Mouse (Mus musculus) forebrain, embryonic 15.5 days (tissue): ENCODE measurements around the gene Pphln1. TPM values are rescaled to one million over a fixed set of nuclear protein-coding genes. Genes with fewer than 3 reads are reported as not detected.
"Not testable (repeated sequence)": the region's sequence is repeated elsewhere in the genome, so short reads cannot be mapped to it uniquely, and the experiment has no call there.

Source experiments
- ATAC-seq: fragments of 200-750 bp; cut with Nextera tagmentation; replicated peaks from 2 replicates; pipeline ENCODE4 v1.8.0; 2017; ENCODE audit warnings: mild to moderate bottlenecking, moderate TSS enrichment, moderate library complexity
- H3K27ac ChIP-seq: fragments of 300-500 bp; sonication (generic); replicated peaks from 2 replicates; pipeline ENCODE4 v1.5.1; 2015; ENCODE audit warnings: mild to moderate bottlenecking, inconsistent platforms
- H3K27me3 ChIP-seq: fragments of 300-500 bp; sonication (generic); 2 replicates; pipeline ENCODE4 v1.6.1; 2015; ENCODE audit warnings: inconsistent platforms
- H3K36me3 ChIP-seq: fragments of 300-500 bp; sonication (generic); 2 replicates; pipeline ENCODE4 v1.6.1; 2015; ENCODE audit warnings: mild to moderate bottlenecking, inconsistent platforms
- H3K4me1 ChIP-seq: fragments of 300-500 bp; sonication (generic); 2 replicates; pipeline ENCODE4 v1.6.1; 2015; ENCODE audit warnings: inconsistent platforms
- H3K4me2 ChIP-seq: fragments of 300-500 bp; sonication (generic); replicated peaks from 2 replicates; pipeline ENCODE4 v1.6.1; 2015; ENCODE audit warnings: mild to moderate bottlenecking, inconsistent platforms
- H3K4me3 ChIP-seq: fragments of 300-500 bp; sonication (generic); 2 replicates; pipeline ENCODE4 v1.5.1; 2015; ENCODE audit warnings: mild to moderate bottlenecking, inconsistent platforms
- H3K9ac ChIP-seq: fragments of 300-500 bp; sonication (generic); replicated peaks from 2 replicates; pipeline ENCODE4 v1.6.1; 2015; ENCODE audit warnings: mild to moderate bottlenecking, inconsistent platforms
- H3K9me3 ChIP-seq: fragments of 300-500 bp; sonication (generic); 2 replicates; pipeline ENCODE4 v1.6.1; 2016; ENCODE audit warnings: inconsistent platforms
- WGBS: fragments of 180-500 bp; shearing (Covaris S2); methylation state at CpG from one replicate; pipeline ENCODE4 v1.1.7; 2015; ENCODE audit warnings: mixed read lengths; 5-methylcytosine and 5-hydroxymethylcytosine counted together
- polyA plus RNA-seq: library from polyadenylated mRNA; unstranded; fragments of >200 nt; fragmentation: Nextera tagmentation; extraction: Ambion mirVana; gene quantifications from 2 replicates; pipeline ENCODE4 v1.2.1, GENCODE M21; 2015

Pphln1 gene
- polyA plus RNA-seq, result 49.5 and 50.3 TPM in 2 replicates

DNA sequence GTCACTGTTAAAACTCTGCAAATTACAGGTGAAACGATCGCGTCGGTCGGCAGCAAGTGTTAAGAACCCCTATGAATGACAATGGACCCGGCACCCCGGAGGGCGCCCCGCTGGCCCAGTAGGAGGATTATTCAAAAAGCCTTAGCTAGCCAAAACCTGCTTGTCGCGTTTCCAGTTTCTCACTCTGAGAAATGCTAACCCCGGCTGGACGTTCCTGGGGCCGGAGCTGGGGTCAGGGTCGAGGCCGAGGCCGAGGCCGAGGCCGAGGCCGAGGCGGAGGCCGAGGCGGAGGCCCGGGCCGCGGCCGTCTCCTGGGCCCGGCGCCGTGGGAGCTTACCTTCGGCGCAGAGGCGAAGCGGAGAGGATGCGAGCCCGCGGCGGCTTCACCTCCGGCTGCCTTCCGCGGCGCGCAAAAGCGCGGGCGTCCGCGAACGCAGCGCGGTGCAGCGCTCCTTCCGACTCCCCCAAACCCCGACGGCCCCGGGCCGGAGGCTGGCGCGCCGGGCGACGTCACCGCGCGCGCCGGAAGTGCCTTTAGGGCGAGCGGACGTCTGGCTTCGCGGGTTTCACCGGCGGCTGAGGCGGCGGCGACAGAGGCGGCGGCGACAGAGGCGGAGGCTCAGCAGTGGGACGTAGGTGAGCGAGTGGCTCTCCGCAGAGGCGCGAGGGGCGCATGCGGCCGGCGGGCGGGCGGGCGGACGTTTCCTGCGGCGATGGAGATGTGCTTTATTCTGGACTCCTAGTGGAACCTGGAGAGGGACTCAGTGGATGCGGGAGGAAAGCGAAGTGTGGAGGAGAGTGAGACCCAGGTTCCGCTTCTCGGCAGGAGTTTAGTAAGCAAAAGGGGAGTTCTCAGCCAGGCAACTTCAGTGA, at the start of gene Pphln1, which contains the start of gene Zcrb1:
Gene Pphln1, plus strand, starts transcription at position 525 of the 873 bp plus-strand sequence.
Gene Zcrb1, minus strand, starts transcription at position 509 of the 873 bp plus-strand sequence.
- ATAC-seq, result peak; percentile 98

GRCm38 (mm10) chr15:93358346-93359095, 39.6 kb upstream of the Pphln1 start:
- 92% methylated on average over 18 of the region's 19 CpGs for WGBS

More for the DNA sequence above, at the start of gene Pphln1, which contains the start of gene Zcrb1:
- WGBS, result under 1% methylated on average over 100 of the region's 100 CpGs
- no peaks in the 10 kb centered on the region for H3K27me3 ChIP-seq
- H3K9me3 ChIP-seq, result no peaks in the 10 kb centered on the region
- H3K27ac ChIP-seq, result peak within 1 kb of the TSS; percentile 92
- peak within 1 kb of the TSS; percentile 81 for H3K4me3 ChIP-seq
- H3K9ac ChIP-seq, result peak within 1 kb of the TSS; percentile 92
- H3K36me3 ChIP-seq, result peaks cover 15% of the 10 kb centered on the region
- peak within 1 kb of the TSS; percentile 79 for H3K4me2 ChIP-seq
- peaks cover 43% of the 10 kb centered on the region for H3K4me1 ChIP-seq

DNA sequence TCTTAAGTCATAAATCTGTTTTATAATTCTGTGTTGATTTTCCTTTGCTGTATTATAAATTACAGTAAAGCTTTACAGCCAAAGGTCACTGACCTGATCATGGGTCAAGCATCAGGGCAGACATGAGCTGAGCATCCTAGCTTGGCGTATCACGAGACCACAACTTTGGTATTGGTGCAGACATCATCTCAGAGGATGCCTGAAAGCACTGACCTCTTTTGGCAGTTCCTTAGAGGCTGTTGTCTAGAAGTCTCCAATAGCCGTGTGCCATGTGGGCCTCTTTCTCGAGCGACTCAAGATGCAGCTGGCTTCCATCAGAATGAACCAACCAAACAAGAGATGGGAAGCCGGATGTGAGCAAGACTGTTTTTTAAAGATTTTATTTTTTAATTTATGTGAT, 32.6 kb upstream of the Pphln1 start:
- 92% methylated on average over 6 of the region's 6 CpGs for WGBS
- no peak for ATAC-seq

More at GRCm38 (mm10) chr15:93358346-93359095, 39.6 kb upstream of the Pphln1 start:
- Histone ChIP-seq H3K9ac (no peak overlapping the region), H3K4me1 (no peaks in the 10 kb centered on the region), H3K4me3 (no peak overlapping the region), H3K36me3 (no peaks in the 10 kb centered on the region), H3K4me2 (no peak overlapping the region), H3K27ac (no peak overlapping the region), H3K9me3 (peaks cover 3% of the 10 kb centered on the region; the same call in 1 of the 2 replicates), H3K27me3 (no peaks in the 10 kb centered on the region)
- ATAC-seq, result no peak

DNA sequence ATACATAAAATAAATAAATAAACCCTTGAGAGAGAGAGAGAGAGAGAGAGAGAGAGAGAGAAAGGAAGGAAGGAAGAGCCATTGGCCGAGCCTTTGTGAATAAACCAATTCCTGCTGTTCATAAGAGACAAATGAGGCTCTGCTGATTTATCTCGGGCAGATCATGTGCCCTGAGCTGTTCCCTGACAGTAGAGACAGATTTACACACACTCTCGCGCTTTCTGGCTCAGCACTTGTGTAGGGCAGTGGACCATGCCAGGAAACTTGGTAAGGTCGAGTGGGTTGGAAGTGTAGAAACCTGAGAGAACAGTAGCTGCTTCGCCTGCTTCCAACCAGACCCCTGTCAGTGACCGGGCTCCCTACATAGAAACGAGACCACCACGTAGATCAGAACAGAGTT, 29.6 kb upstream of the Pphln1 start:
- Histone ChIP-seq H3K4me2 (no peak overlapping the region), H3K9ac (no peak overlapping the region), H3K27ac (no peak overlapping the region), H3K27me3 (no peaks in the 10 kb centered on the region), H3K9me3 (no peaks in the 10 kb centered on the region), H3K4me3 (no peak overlapping the region), H3K36me3 (no peaks in the 10 kb centered on the region), H3K4me1 (no peaks in the 10 kb centered on the region)
- WGBS, result 81% methylated on average over 9 of the region's 9 CpGs
- ATAC-seq, result no peak

More for the DNA sequence above, 32.6 kb upstream of the Pphln1 start:
- H3K27me3 ChIP-seq, result no peaks in the 10 kb centered on the region
- no peak overlapping the region for H3K4me2 ChIP-seq
- H3K36me3 ChIP-seq, result no peaks in the 10 kb centered on the region
- H3K4me3 ChIP-seq, result no peak overlapping the region
- no peaks in the 10 kb centered on the region for H3K4me1 ChIP-seq
- H3K9me3 ChIP-seq, result no peaks in the 10 kb centered on the region
- no peak overlapping the region for H3K27ac ChIP-seq
- no peak overlapping the region for H3K9ac ChIP-seq

DNA sequence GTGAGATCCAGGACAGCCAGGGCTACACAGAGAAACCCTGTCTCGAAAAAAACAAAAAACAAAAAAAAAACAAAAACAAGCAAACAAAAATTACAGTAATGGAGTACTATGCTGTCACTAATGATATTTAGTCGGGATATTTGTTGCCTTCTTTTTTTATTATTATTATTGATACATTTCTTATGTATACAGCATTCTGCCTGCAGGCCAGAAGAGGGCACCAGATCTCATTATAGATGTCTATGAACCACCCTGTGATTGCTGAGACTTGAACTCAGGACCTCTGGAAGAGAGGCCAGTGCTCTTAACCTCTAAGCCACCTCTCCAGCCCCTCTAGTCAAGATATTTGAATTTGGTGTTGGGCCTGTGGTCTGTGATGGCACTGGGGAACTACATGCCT, 26.3 kb upstream of the Pphln1 start:
- Histone ChIP-seq H3K4me3 (no peak overlapping the region), H3K4me2 (no peak overlapping the region), H3K4me1 (no peaks in the 10 kb centered on the region), H3K9me3 (no peaks in the 10 kb centered on the region), H3K9ac (no peak overlapping the region), H3K36me3 (no peaks in the 10 kb centered on the region), H3K27me3 (no peaks in the 10 kb centered on the region), H3K27ac (no peak overlapping the region)
- no peak for ATAC-seq
- WGBS, result 76% methylated on average over 2 of the region's 2 CpGs

DNA sequence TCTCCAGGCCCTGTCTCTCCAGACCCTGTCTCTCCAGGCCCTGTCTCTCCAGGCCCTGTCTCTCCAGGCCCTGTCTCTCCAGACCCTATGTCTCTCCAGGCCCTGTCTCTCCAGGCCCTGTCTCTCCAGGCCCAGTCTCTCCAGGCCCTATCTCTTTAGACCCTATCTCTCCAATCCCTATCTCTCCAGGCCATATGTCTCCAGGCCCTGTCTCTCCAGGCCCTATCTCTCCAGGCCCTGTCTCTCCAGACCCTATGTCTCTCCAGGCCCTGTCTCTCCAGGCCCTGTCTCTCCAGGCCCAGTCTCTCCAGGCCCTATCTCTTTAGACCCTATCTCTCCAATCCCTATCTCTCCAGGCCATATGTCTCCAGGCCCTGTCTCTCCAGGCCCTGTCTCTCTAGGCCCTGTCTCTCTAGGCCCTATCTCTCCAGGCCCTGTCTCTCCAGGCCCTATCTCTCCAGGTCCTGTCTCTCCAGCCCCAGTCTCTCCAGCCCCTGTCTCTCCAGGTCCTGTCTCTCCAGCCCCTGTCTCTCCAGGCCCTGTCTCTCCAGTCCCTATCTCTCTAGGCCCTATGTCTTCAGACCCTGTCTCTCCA, 25.5 kb upstream of the Pphln1 start:
- not testable (repeated sequence) for H3K4me1 ChIP-seq, ATAC-seq, H3K36me3 ChIP-seq, H3K9ac ChIP-seq, H3K4me2 ChIP-seq, H3K4me3 ChIP-seq, H3K27ac ChIP-seq, H3K9me3 ChIP-seq, H3K27me3 ChIP-seq

- Histone ChIP-seq H3K27me3 (no peaks in the 10 kb centered on the region), H3K27ac (no peak overlapping the region), H3K4me3 (no peak overlapping the region), H3K9me3 (no peaks in the 10 kb centered on the region), H3K4me2 (no peak overlapping the region), H3K9ac (no peak overlapping the region), H3K36me3 (no peaks in the 10 kb centered on the region), H3K4me1 (no peaks in the 10 kb centered on the region)
- ATAC-seq, result no peak
- WGBS, result 91% methylated on average over 5 of the region's 5 CpGs
Observed at GRCm38 (mm10) chr15:93375696-93376095, 22.5 kb upstream of the Pphln1 start.

GRCm38 (mm10) chr15:93379177-93379576, 19.0 kb upstream of the Pphln1 start:
- Histone ChIP-seq H3K27me3 (no peaks in the 10 kb centered on the region), H3K4me2 (no peak overlapping the region), H3K9me3 (no peaks in the 10 kb centered on the region), H3K9ac (no peak overlapping the region), H3K27ac (no peak overlapping the region), H3K4me1 (no peaks in the 10 kb centered on the region), H3K4me3 (no peak overlapping the region), H3K36me3 (peaks cover 5% of the 10 kb centered on the region; the same call in 1 of the 2 replicates)
- WGBS, result 91% methylated on average over 3 of the region's 3 CpGs
- ATAC-seq, result no peak

DNA sequence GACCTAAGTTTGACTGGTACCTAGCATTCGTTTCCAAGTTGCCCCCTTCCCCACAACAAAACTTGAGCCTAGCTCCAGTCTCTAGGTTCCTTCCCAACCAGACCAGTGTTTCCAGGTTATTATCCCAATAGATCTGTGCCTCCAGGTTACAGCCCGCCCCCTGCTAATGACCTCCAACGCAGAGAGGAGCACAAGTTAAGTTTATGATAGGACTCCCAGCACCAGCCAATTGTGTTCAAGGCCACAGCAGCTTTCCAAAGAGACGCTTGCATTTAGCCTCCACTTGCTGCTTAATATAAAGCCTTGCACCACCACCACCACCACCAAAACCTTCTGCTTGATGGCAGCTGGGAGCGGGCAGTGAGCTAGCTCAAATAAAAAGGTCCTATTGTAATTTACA, 16.8 kb upstream of the Pphln1 start:
- ATAC-seq, result no peak
- no peak overlapping the region for H3K9ac ChIP-seq
- H3K27ac ChIP-seq, result no peak overlapping the region
- H3K9me3 ChIP-seq, result no peaks in the 10 kb centered on the region
- H3K4me1 ChIP-seq, result no peaks in the 10 kb centered on the region
- 76% methylated on average over 5 of the region's 5 CpGs for WGBS
- H3K4me2 ChIP-seq, result no peak overlapping the region
- H3K27me3 ChIP-seq, result no peaks in the 10 kb centered on the region
- H3K36me3 ChIP-seq, result peaks cover 18% of the 10 kb centered on the region
- H3K4me3 ChIP-seq, result no peak overlapping the region

- no peak for ATAC-seq
- Histone ChIP-seq H3K4me2 (peak overlapping the region; percentile 79), H3K27me3 (no peaks in the 10 kb centered on the region), H3K4me1 (peaks cover 43% of the 10 kb centered on the region), H3K4me3 (peak overlapping the region; percentile 81), H3K36me3 (peaks cover 18% of the 10 kb centered on the region), H3K27ac (no peak overlapping the region), H3K9ac (peak overlapping the region; percentile 92), H3K9me3 (no peaks in the 10 kb centered on the region)
- under 1% methylated on average over 11 of the region's 11 CpGs for WGBS
Observed at GRCm38 (mm10) chr15:93397269-93397668, 881 bp upstream of the Pphln1 start.

- Histone ChIP-seq H3K36me3 (peaks cover 10% of the 10 kb centered on the region), H3K4me3 (peak overlapping the region; percentile 81), H3K4me1 (peaks cover 43% of the 10 kb centered on the region), H3K9ac (peak overlapping the region; percentile 92), H3K4me2 (peak overlapping the region; percentile 79), H3K27ac (peak overlapping the region; percentile 92), H3K9me3 (no peaks in the 10 kb centered on the region), H3K27me3 (no peaks in the 10 kb centered on the region)
- 2% methylated on average over 36 of the region's 36 CpGs for WGBS
- peak; percentile 41 for ATAC-seq
Observed at GRCm38 (mm10) chr15:93398699-93399540, 770 bp downstream of the Pphln1 start.
